Mouse (Mus musculus): Measurements from ENCODE around the gene Atp5j2. TPM values are rescaled to one million over a fixed set of nuclear protein-coding genes. Genes with fewer than 3 reads are reported as not detected.
A peak's percentile ranks its signal among the peaks of the same experiment; 100 is the strongest.
"Not testable (repeated sequence)": the region's sequence is repeated elsewhere in the genome, so short reads cannot be mapped to it uniquely, and the experiment has no call there.

Atp5j2 gene
- 539 and 628 TPM in 2 replicates for polyA plus RNA-seq (2014; fragmentation: Nextera tagmentation; extraction: Ambion mirVana)

GRCm38 (mm10) chr5:145191962-145192361 is at the start of gene Atp5j2:
Gene Atp5j2, minus strand, starts transcription at chr5:145192062.
- Histone ChIP-seq H3K4me1 (ENCODE audit: control insufficient read depth, insufficient read depth, low read length) (peaks cover 13% of the 10 kb centered on the region; the same call in 1 of the 2 replicates), H3K27ac (ENCODE audit: low read depth, low read length) (peak within 1 kb of the TSS; percentile 80), H3K4me2 (ENCODE audit: low read depth, low read length) (peak within 1 kb of the TSS; percentile 94), H3K9me3 (ENCODE audit: control insufficient read depth, low read length) (no peaks in the 10 kb centered on the region), H3K36me3 (ENCODE audit: control insufficient read depth, insufficient read depth, low read length) (peaks cover 20% of the 10 kb centered on the region), H3K27me3 (ENCODE audit: control insufficient read depth, insufficient read depth, low read length) (no peaks in the 10 kb centered on the region), H3K9ac (replicated peaks; ENCODE audit: low read depth, low read length) (peak within 1 kb of the TSS; percentile 80), H3K4me3 (ENCODE audit: low read depth, low read length) (peak within 1 kb of the TSS; percentile 69)
- ATAC-seq (ENCODE audit: low read depth), result peak; percentile 18; the same call in 1 of the 2 replicates
- 88% methylated on average over 2 of the region's 2 CpGs for WGBS

GRCm38 (mm10) chr5:145234636-145235035 is 42.8 kb upstream of the Atp5j2 start:
- no peak for ATAC-seq (ENCODE audit: low read depth)
- H3K36me3 ChIP-seq (ENCODE audit: control insufficient read depth, insufficient read depth, low read length), result peaks cover 22% of the 10 kb centered on the region

GRCm38 (mm10) chr5:145231893-145232411 is 40.1 kb upstream of the Atp5j2 start:
- Histone ChIP-seq H3K9ac (replicated peaks; ENCODE audit: low read depth, low read length) (peak overlapping the region; percentile 98), H3K4me2 (ENCODE audit: low read depth, low read length) (peak overlapping the region; percentile 71), H3K27me3 (ENCODE audit: control insufficient read depth, insufficient read depth, low read length) (no peaks in the 10 kb centered on the region), H3K4me1 (ENCODE audit: control insufficient read depth, insufficient read depth, low read length) (peaks cover 16% of the 10 kb centered on the region), H3K9me3 (ENCODE audit: control insufficient read depth, low read length) (no peaks in the 10 kb centered on the region), H3K27ac (ENCODE audit: low read depth, low read length) (peak overlapping the region; percentile 92), H3K4me3 (ENCODE audit: low read depth, low read length) (peak overlapping the region; percentile 99), H3K36me3 (ENCODE audit: control insufficient read depth, insufficient read depth, low read length) (peaks cover 8% of the 10 kb centered on the region)
- peak; percentile 76 for ATAC-seq (ENCODE audit: low read depth)
- WGBS, result under 1% methylated on average over 31 of the region's 49 CpGs

More at GRCm38 (mm10) chr5:145234636-145235035, 42.8 kb upstream of the Atp5j2 start:
- H3K9ac ChIP-seq (replicated peaks; ENCODE audit: low read depth, low read length), result no peak overlapping the region
- no peak overlapping the region for H3K27ac ChIP-seq (ENCODE audit: low read depth, low read length)
- H3K4me1 ChIP-seq (ENCODE audit: control insufficient read depth, insufficient read depth, low read length), result peaks cover 16% of the 10 kb centered on the region
- H3K27me3 ChIP-seq (ENCODE audit: control insufficient read depth, insufficient read depth, low read length), result no peaks in the 10 kb centered on the region
- no peak overlapping the region for H3K4me3 ChIP-seq (ENCODE audit: low read depth, low read length)
- H3K9me3 ChIP-seq (ENCODE audit: control insufficient read depth, low read length), result no peaks in the 10 kb centered on the region
- H3K4me2 ChIP-seq (ENCODE audit: low read depth, low read length), result no peak overlapping the region

- Histone ChIP-seq H3K9ac (replicated peaks; ENCODE audit: low read depth, low read length) (peak within 1 kb of the TSS; percentile 98), H3K4me3 (ENCODE audit: low read depth, low read length) (peak within 1 kb of the TSS; percentile 99), H3K27ac (ENCODE audit: low read depth, low read length) (peak within 1 kb of the TSS; percentile 92), H3K4me1 (ENCODE audit: control insufficient read depth, insufficient read depth, low read length) (peaks cover 16% of the 10 kb centered on the region), H3K4me2 (ENCODE audit: low read depth, low read length) (peak within 1 kb of the TSS; percentile 71), H3K9me3 (ENCODE audit: control insufficient read depth, low read length) (no peaks in the 10 kb centered on the region), H3K36me3 (ENCODE audit: control insufficient read depth, insufficient read depth, low read length) (peaks cover 8% of the 10 kb centered on the region), H3K27me3 (ENCODE audit: control insufficient read depth, insufficient read depth, low read length) (no peaks in the 10 kb centered on the region)
- WGBS, result under 1% methylated on average over 42 of the region's 42 CpGs
- peak; percentile 98 for ATAC-seq (ENCODE audit: low read depth)
Measured at GRCm38 (mm10) chr5:145231367-145231871, 39.6 kb upstream of the Atp5j2 start, which contains the start of gene Zfp655. Gene Zfp655, plus strand, starts transcription at chr5:145231715.

- Histone ChIP-seq H3K27ac (ENCODE audit: low read depth, low read length) (no peak overlapping the region), H3K9ac (replicated peaks; ENCODE audit: low read depth, low read length) (peak overlapping the region; percentile 98; the same call in 1 of the 2 replicates), H3K4me2 (ENCODE audit: low read depth, low read length) (peak overlapping the region; percentile 71), H3K27me3 (ENCODE audit: control insufficient read depth, insufficient read depth, low read length) (no peaks in the 10 kb centered on the region), H3K9me3 (ENCODE audit: control insufficient read depth, low read length) (no peaks in the 10 kb centered on the region), H3K36me3 (ENCODE audit: control insufficient read depth, insufficient read depth, low read length) (peaks cover 8% of the 10 kb centered on the region), H3K4me3 (ENCODE audit: low read depth, low read length) (peak overlapping the region; percentile 99), H3K4me1 (ENCODE audit: control insufficient read depth, insufficient read depth, low read length) (peaks cover 16% of the 10 kb centered on the region)
- 89% methylated on average over 4 of the region's 4 CpGs for WGBS
- no peak for ATAC-seq (ENCODE audit: low read depth)
Measured at GRCm38 (mm10) chr5:145230641-145231040, 38.8 kb upstream of the Atp5j2 start.

- not testable (repeated sequence) for ATAC-seq (ENCODE audit: low read depth); H3K27me3 ChIP-seq (ENCODE audit: control insufficient read depth, insufficient read depth, low read length); H3K27ac ChIP-seq (ENCODE audit: low read depth, low read length); H3K4me3 ChIP-seq (ENCODE audit: low read depth, low read length); H3K36me3 ChIP-seq (ENCODE audit: control insufficient read depth, insufficient read depth, low read length); H3K4me2 ChIP-seq (ENCODE audit: low read depth, low read length); H3K9me3 ChIP-seq (ENCODE audit: control insufficient read depth, low read length); H3K9ac ChIP-seq (replicated peaks; ENCODE audit: low read depth, low read length)
- WGBS, result 76% methylated on average over 6 of the region's 6 CpGs
- H3K4me1 ChIP-seq (ENCODE audit: control insufficient read depth, insufficient read depth, low read length), result peaks cover 16% of the 10 kb centered on the region
Measured at GRCm38 (mm10) chr5:145229283-145229682, 37.4 kb upstream of the Atp5j2 start.

- Histone ChIP-seq H3K36me3 (ENCODE audit: control insufficient read depth, insufficient read depth, low read length) (peaks cover 5% of the 10 kb centered on the region), H3K27ac (ENCODE audit: low read depth, low read length) (no peak overlapping the region), H3K4me2 (ENCODE audit: low read depth, low read length) (no peak overlapping the region), H3K9me3 (ENCODE audit: control insufficient read depth, low read length) (no peaks in the 10 kb centered on the region), H3K27me3 (ENCODE audit: control insufficient read depth, insufficient read depth, low read length) (no peaks in the 10 kb centered on the region), H3K9ac (replicated peaks; ENCODE audit: low read depth, low read length) (no peak overlapping the region), H3K4me1 (ENCODE audit: control insufficient read depth, insufficient read depth, low read length) (peaks cover 4% of the 10 kb centered on the region; the same call in 1 of the 2 replicates), H3K4me3 (ENCODE audit: low read depth, low read length) (no peak overlapping the region)
- no peak for ATAC-seq (ENCODE audit: low read depth)
- 60% methylated on average over 2 of the region's 2 CpGs for WGBS
Measured at GRCm38 (mm10) chr5:145226453-145226852, 34.6 kb upstream of the Atp5j2 start.

GRCm38 (mm10) chr5:145223395-145223794 is 31.5 kb upstream of the Atp5j2 start:
- Histone ChIP-seq H3K27me3 (ENCODE audit: control insufficient read depth, insufficient read depth, low read length) (no peaks in the 10 kb centered on the region), H3K9ac (replicated peaks; ENCODE audit: low read depth, low read length) (no peak overlapping the region), H3K4me1 (ENCODE audit: control insufficient read depth, insufficient read depth, low read length) (no peaks in the 10 kb centered on the region), H3K27ac (ENCODE audit: low read depth, low read length) (no peak overlapping the region), H3K36me3 (ENCODE audit: control insufficient read depth, insufficient read depth, low read length) (peaks cover 25% of the 10 kb centered on the region), H3K9me3 (ENCODE audit: control insufficient read depth, low read length) (no peaks in the 10 kb centered on the region), H3K4me2 (ENCODE audit: low read depth, low read length) (no peak overlapping the region), H3K4me3 (ENCODE audit: low read depth, low read length) (no peak overlapping the region)
- WGBS, result 85% methylated on average over 12 of the region's 12 CpGs
- ATAC-seq (ENCODE audit: low read depth), result no peak; the same call in 1 of the 2 replicates

- H3K36me3 ChIP-seq (ENCODE audit: control insufficient read depth, insufficient read depth, low read length), result peaks cover 25% of the 10 kb centered on the region
- H3K4me2 ChIP-seq (ENCODE audit: low read depth, low read length), result no peak overlapping the region
- no peak for ATAC-seq (ENCODE audit: low read depth)
- H3K4me1 ChIP-seq (ENCODE audit: control insufficient read depth, insufficient read depth, low read length), result no peaks in the 10 kb centered on the region
- no peak overlapping the region for H3K27ac ChIP-seq (ENCODE audit: low read depth, low read length)
- no peak overlapping the region for H3K9ac ChIP-seq (replicated peaks; ENCODE audit: low read depth, low read length)
- WGBS, result 86% methylated on average over 5 of the region's 5 CpGs
- no peaks in the 10 kb centered on the region for H3K27me3 ChIP-seq (ENCODE audit: control insufficient read depth, insufficient read depth, low read length)
- H3K9me3 ChIP-seq (ENCODE audit: control insufficient read depth, low read length), result no peaks in the 10 kb centered on the region
- H3K4me3 ChIP-seq (ENCODE audit: low read depth, low read length), result no peak overlapping the region
Measured at GRCm38 (mm10) chr5:145222840-145223239, 31.0 kb upstream of the Atp5j2 start.

Measured in neural tube, embryonic 14.5 days (tissue).